Mouse (Mus musculus) MN1 (cell line): ENCODE measurements around the gene Pdcd1lg2.
A peak's percentile ranks its signal among the peaks of the same experiment; 100 is the strongest.

Experiments
- DNase-seq: peaks from one replicate; pipeline ENCODE4 v3.0.0-alpha.2; 2016; ENCODE audit warnings: low spot score

Gene Pdcd1lg2

DNA sequence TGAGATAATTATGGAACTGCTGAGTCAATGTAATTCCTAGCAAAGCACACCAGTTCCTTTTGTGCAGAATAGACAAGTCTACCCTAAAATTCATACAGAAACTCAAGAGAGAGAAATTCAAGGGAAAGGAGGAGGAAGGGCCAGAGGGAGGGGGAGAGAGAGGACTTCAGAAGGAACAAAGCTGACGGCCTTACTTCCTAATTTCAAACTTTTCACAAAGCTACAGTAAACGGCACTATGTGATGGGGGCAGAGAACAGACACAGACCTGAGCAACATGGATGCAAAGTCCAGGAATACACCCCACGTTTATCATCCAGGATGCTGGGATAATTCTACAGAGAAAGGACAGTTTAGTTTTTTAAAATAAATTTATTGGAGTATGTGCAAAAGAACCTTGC, 8.8 kb downstream of the Pdcd1lg2 start:
- no peak for DNase-seq

DNA sequence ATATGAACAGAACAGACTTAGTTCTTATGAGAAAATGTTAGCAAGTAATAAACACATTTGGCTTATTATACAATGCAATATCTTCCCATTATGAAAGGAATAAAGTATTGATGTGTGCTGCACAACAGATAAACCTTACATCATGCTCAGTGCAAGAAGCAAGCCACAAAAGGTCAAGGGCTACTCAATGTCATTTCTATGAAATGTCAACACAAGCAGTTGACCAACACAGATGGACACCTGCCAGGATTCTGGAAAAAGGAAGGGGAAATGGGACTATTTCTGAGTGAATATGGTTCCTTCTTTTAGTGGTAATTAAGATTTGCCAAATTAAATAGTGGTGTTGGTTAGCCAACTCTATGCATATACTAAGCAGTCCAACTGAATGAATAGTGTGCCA, 9.2 kb downstream of the Pdcd1lg2 start:
- no peak for DNase-seq

DNA sequence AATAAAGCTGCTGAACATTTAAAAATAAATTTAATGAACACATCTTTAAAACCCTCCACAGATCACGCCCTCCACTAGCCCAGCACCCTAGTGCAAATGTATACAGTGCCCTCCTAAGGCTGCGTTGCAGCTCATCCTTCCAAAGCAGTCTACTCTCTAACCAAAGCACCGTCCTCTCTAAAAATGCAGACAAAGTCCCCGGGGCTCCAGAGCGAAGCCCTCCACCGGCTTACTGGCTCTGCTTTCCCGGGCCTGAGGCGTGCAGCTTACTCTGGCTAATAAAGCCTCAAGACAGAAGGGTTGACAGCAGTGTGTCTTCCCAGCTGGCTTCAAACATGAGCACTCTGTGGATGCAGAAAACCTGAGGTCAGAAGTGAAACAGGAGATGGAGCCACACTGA, 9.7 kb downstream of the Pdcd1lg2 start:
- DNase-seq: no peak

DNA sequence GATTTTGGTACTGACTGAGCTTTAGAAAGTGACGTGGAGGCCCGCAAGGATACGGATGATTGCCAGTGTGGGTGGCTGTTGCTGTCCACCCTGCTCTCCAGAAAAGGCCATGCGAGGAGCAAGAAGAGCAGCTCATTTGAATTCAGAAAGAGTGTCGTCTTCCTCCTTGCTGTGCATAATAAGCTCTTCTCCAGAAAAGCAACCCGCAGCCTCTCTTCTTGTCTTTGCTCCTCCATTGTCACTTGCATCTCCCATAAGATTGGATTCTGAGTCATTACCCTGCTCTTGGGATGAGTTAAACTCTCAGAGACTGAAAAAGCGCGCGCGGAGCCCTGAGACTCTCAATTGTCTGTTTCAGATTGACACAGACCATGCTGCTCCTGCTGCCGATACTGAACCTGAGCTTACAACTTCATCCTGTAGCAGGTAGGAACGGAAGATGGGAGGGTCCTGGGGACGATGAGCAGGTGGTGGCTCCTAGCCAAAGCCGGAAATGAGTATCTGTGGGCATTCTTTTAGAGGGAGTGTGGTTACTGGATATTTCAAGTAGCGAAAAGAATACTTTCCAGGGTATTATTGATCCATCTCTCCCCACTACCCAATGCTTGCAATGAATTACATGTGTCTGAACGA, 11.4 kb downstream of the Pdcd1lg2 start:
- no peak for DNase-seq

DNA sequence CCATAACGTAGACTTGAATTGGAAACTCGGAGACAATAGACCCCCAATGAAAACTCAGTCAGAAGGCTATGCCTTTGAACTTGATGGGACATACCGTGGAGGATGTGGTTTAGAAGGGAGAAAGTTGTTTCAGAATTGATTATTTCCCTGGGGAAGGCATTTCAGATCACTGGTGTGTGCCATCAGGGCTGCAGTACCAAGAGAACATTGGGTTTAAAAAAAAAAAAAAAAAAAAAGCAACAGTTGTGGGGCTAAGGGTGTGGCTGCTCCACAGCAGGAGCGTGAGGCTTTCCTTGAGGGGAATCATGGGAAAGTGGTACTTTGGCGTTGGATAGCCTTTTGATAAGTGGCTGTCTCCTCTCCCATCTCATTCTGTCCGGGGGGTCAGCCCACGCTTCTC, 12.1 kb downstream of the Pdcd1lg2 start:
- no peak for DNase-seq

DNA sequence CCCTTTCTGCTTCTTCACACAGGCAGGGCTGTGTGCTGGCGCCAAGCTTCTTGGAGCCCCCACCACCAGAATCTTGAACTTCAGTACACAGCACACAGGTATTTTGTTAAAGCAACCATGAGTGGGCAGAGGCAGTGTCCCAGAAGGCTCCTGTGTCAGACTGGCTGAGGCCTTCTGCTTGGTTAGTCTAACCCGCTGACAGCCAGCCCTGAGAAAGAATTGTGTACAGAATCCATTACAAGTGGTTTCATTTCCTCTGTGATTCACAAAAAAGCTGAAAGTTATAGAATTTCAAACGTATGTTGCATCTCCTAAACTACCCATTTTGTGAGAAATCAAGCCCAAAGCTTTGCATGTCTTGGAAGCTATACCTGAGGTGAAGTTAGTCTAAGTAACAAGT, 19.8 kb downstream of the Pdcd1lg2 start:
- no peak for DNase-seq

DNA sequence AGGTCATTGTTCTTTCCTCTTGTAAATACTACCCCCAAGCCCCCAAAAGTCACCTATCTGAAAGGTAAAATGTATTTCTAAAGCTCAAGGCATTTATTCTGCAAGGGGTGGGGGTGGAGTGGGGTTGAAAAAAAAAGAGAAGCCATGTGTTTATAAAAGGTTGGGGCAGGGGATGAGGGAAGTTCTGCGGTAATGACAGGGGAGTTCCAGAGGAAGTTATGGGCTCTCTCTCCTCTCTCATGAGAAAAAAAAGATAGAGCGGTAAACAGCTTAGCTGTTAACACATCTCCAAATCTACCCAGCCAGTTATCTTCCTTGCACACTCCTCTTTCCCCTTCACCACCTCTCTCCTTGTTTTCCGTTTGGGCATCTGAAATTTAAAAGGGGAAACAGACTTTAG, 20.2 kb downstream of the Pdcd1lg2 start:
- DNase-seq: no peak

DNA sequence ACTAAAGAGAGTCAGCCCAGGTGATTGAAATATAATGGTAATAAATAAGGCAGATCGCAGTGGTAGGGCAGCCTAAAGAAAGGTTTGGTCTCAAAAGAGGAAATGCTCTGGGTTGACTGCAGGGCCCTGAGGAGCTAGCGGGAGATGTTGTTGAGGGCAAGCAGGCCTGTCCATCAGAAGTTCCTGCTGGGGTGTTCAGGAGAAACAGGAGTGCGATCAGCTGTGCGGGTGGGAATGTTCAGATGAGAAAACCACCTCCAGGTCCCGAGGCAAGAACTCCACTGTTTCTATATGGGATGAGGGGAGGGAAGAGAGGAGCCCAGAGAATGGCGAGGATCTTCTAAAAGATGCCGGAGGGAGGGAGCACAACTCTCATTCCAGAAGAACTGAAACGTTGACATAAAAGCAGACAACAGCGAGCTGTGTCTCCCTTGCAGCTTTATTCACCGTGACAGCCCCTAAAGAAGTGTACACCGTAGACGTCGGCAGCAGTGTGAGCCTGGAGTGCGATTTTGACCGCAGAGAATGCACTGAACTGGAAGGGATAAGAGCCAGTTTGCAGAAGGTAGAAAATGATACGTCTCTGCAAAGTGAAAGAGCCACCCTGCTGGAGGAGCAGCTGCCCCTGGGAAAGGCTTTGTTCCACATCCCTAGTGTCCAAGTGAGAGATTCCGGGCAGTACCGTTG, 26.2 kb downstream of the Pdcd1lg2 start:
- DNase-seq: no peak

DNA sequence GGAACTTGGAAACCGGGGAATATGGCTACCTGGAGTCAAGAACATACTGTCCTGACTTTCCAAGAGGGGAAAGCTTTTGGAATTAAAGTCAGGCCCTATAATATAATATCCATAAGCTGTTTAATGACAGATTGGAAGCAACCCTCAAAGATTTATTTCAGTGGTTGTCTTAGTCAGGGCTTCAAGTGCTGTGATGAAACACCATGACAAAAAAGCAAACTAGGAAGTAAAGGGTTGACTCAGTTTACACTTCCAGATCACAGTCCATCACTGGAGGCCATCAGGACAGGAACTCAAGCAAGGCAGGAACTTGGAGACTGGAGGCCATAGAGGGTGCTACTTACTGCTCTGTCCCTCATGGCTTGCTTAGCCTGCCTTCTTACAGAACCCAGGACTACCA, 27.1 kb downstream of the Pdcd1lg2 start:
- DNase-seq: no peak

DNA sequence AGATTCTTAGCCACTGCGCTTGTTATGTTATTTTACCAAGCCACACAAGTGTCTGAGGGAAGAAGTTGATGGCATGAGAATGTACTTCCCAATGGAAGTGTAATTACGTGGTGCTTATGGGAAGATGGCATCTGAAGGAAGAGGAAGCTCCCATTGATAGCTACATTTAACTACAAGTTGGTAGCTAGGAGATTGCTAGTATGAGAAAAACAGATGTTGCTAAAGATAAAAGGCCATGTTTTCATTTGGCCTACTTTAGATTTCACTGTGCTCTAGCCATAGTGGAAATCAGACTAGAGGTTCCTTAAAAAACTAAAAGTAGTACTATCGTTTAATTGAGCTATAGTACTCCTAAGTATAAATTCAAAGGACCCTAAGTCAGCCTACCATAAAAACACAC, 28.5 kb downstream of the Pdcd1lg2 start:
- DNase-seq: no peak

DNA sequence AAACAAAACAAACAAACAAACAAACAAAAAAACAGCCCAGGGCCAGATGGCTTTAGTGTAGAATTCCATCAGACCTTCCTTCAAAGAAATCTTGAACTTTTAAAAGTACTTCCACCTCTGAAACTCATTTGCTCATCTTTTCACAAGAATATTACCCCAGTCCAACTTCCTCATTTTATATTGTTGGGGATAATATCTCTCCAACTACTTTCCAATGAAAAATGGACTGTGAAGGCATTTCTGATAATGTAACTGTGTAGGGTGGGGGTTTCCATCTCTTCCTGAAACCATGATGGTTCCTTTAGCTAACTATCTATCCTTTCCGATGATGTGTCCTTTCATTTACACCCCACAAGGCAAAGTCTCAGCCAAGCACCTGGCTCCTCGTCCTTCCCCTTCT, 31.8 kb downstream of the Pdcd1lg2 start:
- DNase-seq: no peak

DNA sequence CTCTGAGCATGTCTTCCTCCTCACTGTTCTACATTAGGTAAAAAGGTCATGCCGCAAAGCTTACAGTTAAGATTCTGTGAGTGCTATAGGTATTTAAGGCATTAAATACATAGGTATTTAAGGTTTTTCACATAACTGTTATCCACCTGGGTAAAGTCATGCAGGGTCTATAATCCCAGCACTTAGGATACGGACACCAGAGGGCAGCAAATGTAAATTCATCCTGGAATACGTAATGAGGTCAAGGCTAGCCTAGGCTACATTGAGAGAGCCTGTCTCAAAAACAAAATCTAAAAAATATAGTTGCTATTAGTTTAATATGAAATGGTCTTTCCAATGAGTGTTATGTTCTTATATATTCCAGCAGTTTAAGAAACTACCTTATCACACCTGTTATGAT, 33.6 kb downstream of the Pdcd1lg2 start:
- no peak for DNase-seq

DNA sequence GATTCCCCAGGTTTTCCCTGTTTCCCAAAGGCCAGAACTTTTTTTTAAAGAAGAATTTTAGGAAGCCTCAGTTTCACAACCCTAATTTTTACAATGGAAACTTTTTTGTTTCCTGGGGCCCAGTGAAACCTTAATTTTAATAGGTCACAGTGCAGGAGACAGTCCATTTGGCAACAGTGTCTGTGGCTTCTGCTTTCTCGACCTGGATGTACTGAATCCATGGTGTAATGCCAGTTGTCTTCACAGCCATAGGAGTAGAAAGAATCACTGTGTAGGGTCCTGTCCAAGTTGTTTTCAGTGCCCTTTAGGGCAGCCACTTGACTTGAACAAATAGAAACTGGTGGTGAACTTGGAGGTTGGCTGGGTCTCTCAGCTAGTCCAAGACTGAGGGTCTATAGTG, 37.7 kb downstream of the Pdcd1lg2 start:
- DNase-seq: no peak

DNA sequence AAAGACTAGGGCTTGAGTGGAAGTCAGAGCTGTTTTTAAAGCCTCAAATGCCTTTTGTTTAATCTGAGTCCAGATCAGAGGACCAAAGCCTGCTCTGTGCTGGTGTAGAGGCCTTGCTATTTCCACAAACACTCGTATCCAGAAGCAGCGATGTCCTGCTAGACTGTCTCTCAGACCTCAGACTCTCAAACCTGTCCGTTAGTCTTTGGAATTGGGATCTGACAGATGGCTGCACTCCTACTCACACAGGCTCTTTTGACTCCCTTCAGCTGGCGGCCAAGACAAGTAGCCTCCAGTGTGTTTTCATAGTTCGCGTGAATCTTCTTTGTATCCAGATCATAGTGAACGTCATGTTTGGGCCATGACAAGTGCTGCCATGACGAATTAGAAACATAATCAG, 39.7 kb downstream of the Pdcd1lg2 start:
- no peak for DNase-seq

DNA sequence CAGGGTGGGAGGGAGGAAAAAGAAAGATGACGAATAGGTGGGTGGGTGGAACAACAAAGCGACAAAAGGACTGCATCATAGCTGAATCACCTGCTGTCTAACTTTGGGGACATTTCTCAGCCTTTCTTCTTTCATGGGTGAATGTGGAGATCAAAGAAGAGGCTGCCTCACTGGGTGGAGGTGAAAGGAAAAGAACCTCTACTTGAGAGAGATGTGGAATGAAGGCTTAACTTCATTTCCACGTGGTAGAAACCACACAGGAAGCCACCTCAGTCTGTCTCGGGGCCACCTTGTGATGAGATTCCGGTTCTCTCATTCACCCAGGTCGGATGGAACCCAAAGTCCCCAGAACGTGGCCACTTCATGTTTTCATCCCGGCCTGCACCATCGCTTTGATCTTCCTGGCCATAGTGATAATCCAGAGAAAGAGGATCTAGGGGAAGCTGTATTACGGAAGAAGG, 43.5 kb downstream of the Pdcd1lg2 start:
- no peak for DNase-seq

DNA sequence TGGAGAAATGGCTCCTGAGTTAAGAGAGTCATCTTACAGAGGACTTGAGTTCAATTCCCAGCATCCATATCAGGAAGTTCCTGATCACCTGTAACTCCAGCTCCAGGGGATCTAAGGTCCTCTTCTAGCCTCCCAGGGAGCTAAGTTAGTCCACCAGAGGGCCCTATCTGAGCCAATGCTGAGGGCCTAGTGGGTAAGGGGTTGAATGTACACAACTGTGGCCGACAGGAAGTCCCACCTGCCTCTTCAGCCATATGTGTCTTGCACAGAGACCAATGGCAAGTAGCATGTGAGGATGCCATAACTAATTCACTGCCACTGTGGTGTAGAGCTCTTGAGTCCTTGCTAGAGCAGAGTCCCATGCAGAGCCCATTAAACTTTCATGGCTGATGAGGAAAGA, 44.4 kb downstream of the Pdcd1lg2 start:
- no peak for DNase-seq

DNA sequence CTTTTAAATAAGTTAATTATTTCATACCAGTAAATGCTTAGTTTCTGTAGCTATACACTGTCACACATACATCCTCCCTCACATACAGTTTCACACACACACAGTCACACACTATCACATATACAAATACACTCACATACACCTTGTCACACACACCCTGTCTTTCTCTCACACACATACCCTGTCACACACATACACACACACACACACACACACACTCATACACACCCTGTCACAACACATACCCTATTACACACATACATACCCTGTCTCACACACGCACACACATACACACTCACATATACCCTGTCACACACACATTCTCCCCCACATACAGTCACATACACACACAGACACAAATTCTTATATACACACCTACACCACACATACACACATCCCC, 47.3 kb downstream of the Pdcd1lg2 start:
- no peak for DNase-seq

DNA sequence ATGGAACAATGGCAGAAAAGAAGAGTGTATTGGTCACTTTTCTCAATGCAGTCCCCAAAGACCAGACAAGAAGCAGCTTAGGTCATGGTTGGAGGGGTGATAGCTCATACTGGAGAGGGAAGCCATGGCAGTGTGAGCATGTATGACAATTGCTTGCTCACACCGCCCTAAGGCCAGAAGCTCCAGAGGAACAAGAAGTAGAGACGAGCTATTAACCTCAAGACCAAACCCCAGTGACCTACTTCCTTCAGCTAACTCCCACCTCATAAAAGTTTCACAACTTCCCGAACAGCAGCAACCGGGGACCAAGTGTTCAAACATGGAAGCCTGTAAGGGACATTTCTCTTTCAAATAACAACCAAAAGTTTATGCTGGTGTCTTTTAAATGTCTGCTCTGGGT, 51.7 kb downstream of the Pdcd1lg2 start:
- no peak for DNase-seq

DNA sequence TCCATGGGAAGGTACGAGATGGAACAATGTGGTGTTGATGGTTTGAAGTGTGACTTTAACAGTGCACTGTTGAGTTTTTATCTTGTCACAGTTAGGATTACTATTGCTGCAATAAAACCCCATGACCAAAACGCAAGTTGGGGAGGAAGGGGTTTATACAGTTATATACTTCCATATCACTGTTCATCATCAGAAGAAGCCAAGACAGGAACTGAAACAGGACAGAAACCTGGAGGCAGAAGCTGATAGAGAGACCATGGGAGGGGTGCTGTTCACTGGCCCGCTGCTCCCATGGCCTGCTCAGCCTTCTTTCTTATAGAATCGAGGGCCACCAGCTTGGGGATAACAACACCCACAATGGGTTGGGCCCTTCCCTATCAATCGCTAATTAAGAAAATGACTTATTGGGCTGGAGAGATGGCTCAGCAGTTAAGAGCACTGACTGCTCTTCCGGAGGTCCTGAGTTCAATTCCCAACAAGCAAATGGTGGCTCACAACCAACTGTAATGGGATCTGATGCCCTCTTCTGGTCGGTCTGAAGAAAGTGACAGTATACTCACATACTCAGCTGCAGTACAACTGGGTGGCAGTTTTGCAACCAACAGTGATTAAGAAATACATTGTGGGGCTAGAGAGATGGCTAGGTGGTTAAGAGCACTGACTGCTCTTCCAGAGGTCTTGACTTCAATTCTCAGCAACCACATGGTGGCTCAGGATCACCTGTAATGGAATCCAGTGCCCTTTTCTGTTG, 53.1 kb downstream of the Pdcd1lg2 start:
- no peak for DNase-seq

DNA sequence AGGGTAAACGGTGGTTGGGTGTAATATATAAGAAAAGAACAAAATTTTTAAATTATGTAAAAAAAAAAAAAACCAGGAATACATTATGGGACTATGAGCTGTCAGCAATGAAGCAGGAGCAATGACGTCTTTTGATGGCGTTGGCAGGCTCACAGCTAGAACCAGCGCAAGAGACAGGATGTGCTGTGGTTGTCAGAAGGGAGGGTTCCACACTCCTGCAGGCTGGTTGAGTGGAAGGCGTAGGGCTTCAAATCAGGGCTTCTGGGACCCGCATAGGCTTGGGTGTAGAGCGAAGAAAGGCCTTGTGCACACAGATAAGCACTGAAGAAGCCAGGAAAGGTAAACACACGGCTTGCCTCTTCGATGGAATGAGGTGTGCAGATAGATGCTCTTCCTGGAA, 56.1 kb downstream of the Pdcd1lg2 start:
- DNase-seq: no peak

DNA sequence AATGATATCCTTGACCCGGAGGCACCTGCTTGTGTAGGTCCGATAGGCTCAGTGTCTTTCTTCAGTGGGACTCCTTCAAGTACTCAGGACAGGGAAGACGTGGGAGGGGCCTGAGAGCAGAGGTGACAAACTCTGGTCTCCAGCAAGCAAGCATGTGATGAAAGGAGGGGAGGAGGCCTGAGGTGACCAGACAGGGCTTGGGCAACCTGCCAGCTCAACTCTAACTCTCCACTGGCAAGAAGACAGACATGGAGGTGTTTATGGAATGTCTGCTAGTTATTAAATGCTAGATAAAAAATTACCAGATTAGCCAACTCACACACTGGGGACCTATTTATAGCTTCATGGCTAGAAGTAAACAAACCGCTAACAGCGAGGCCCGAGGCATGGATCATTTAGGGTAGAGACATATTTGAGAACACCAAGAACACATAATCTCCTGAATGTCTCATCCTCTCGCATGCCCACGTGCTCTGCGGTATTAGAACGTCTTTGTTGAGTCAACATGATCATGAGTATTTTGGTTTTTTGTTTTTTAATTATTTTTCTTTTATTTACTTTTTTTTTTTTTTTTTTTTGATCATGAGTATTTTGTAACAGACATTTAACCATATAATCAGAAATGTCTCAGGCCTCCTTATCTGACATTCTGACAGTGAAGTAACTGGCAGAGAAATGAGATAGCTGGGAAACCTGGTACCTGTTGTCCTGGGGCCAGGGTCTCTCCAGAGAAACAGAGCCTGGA, 58.4 kb downstream of the Pdcd1lg2 start:
- peak; percentile 6 for DNase-seq

DNA sequence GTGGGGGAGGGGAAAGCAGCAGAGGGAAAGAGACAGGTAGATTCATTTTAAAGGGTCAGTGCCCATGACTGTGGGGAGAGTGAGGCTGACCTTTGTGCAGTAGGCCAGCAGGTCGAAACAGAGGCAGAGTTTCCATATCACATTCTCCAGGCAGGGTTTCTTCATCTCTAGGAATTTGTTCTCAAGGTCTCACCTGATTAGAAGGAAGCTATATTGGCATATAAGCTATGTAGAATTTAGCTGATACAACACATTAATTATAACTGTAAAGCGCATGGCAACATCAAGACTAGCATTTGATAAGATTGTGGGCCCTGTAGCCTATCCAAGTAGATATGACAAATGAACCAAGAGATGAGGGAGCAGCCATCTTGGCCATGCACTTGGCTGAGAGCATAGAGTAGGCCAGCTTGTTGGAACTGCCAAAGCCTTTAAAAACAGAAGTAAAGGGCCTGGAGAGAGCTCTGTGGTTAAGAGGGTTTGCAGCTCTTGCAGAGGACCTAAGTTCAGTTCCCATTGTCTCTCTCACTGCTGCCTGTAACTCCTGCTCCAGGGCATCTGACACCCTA, 59.1 kb downstream of the Pdcd1lg2 start:
- DNase-seq: no peak
